Mouse (Mus musculus): Measurements from ENCODE around the gene Sfxn1.

The Sfxn1 gene

DNA sequence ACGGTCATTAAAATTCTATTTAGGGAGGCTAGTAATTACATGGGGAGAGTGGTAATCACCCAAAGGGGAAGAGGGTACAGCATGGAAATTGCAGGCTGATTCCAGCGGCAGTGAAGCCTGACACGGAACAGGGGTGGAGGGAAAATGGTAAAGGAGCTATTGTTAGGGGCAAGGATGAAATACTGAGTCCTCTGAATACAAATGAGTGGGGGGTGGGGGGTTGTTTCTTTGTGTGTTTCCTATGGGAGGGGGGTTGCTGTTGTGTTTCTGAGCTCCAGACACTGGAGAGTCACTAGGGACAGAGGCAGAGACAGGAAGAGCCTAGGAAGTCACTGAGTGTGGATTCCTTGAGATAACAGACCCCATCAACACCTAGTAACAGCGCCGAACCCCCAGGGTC is 72.1 kb downstream of the Sfxn1 start:
- DNase-seq, result no peak

GRCm38 (mm10) chr13:54144624-54145023 is 73.0 kb downstream of the Sfxn1 start:
- DNase-seq, result peak; percentile 39

GRCm38 (mm10) chr13:54147328-54147727 is 75.7 kb downstream of the Sfxn1 start:
- no peak for DNase-seq

DNA sequence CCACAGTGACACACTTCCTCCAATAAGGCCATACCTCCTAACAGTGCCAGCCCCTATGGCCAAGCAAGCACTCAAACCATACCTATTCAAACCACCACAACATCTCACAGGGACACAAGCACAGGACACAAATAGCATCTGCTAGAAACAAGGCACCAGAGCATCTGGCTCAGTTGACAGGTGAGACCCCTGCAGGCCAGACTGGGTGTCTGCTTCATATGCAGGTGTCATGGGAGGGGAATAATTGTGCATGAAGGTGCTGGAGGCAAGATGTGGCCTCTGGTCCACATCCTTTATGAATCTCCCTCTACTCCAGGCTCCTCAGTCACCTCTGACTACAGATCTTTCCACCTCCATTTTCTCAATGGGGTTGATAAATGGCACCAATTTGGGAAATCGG is 80.8 kb downstream of the Sfxn1 start:
- no peak for DNase-seq

- DNase-seq, result no peak
These were observed 81.2 kb downstream of the Sfxn1 start for GRCm38 (mm10) chr13:54152911-54153310.

DNA sequence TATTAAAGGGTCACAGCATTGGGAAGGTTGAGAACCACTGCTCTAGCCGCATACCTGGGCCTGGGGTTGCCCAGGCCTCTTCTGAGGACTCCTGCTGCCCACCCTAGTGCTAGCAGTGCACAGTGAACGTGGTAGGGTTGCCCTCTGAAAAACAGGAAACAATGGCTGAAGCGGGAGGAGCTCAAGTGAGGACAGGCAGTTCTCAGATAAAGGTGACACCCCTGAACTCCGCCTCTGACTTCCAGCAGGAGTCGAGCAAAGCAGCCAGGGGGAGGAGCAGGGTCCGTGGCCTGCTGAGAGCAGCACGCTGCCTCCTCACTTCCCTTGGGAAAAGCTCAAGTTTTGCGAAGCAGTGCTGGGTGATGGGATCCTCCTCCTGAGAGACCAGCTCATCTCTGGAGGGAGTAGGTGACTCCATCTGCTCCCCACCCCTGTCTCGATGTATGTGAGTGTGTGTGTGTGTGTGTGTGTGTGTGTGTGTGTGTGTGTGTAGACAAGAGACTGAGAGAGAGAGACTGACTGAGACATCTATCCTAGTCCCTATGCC is 82.1 kb downstream of the Sfxn1 start:
- no peak for DNase-seq

DNA sequence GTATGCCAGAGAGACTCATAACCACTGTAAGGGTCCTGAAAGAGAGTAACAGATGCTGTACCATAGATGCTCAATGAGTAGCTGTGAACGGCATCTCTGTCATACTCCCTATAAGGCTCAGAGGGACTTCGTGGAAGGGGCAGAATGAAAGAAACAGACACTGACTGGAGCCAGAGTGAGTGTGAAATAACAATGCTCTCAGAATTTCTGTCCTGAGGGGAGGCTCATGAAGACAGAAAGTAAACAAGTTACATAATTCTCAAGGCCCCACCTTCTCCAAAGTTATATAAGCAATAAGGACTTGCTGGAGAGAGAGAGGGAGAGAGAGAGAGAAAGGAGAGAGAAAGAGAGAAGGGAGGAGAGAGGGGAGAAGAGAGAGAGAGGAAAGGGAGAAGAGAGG is 84.2 kb downstream of the Sfxn1 start:
- DNase-seq, result no peak
